Mouse (Mus musculus) gastrocnemius, postnatal 36 days (tissue): ENCODE results near the gene Fam160b1. TPM values are rescaled to one million over a fixed set of nuclear protein-coding genes. Genes with fewer than 3 reads are reported as not detected.
A peak's percentile ranks its signal among the peaks of the same experiment; 100 is the strongest.

Experiments
- DNase-seq, 2 experiments: peaks; one replicate each; pipeline ENCODE4 v3.0.0; 2022
- intact Hi-C: fragments of 180-260 bp; cut with DNase I; formaldehyde crosslinking; loops from one replicate; pipeline ENCODE4 v1.15.1; 2025
- total RNA-seq, 2 experiments: library from RNA; stranded (reverse); gene quantifications; 2 replicates each; pipeline ENCODE4 v1.2.3; 2021

The Fam160b1 gene
- total RNA-seq, 2 experiments from 2014 or later: 9.6 to 11.8 TPM

GRCm38 (mm10) chr19:57340900-57341742, 19.4 kb upstream of the Fam160b1 start:
- no peak for DNase-seq
- intact Hi-C loops: no loop called here

GRCm38 (mm10) chr19:57343860-57344259, 16.6 kb upstream of the Fam160b1 start:
- intact Hi-C loops: no loop called here
- peak in 1 of 2 experiments; percentile 4 for DNase-seq

GRCm38 (mm10) chr19:57344678-57345077, 15.8 kb upstream of the Fam160b1 start:
- DNase-seq: no peak
- intact Hi-C loops: no loop called here

GRCm38 (mm10) chr19:57349096-57349495, 11.4 kb upstream of the Fam160b1 start:
- intact Hi-C loops: no loop called here
- DNase-seq: no peak

- peak in 1 of 2 experiments; percentile 6 for DNase-seq
- intact Hi-C loops: no loop called here
These were observed 8.0 kb upstream of the Fam160b1 start for GRCm38 (mm10) chr19:57352337-57352935.

- intact Hi-C loops: no loop called here
- peak in 1 of 2 experiments; percentile 8 for DNase-seq
These were observed 7.3 kb upstream of the Fam160b1 start for GRCm38 (mm10) chr19:57353228-57353627.

- DNase-seq: peak in 1 of 2 experiments; percentile 6
These were observed 6.4 kb upstream of the Fam160b1 start for GRCm38 (mm10) chr19:57354050-57354449.

GRCm38 (mm10) chr19:57354715-57355114, 5.8 kb upstream of the Fam160b1 start:
- intact Hi-C loops: no loop called here
- no peak for DNase-seq

More at GRCm38 (mm10) chr19:57354050-57354449, 6.4 kb upstream of the Fam160b1 start:
- intact Hi-C loops: no loop called here

- intact Hi-C loops: no loop called here
- peak in 1 of 2 experiments; percentile 15 for DNase-seq
These were observed 4.8 kb upstream of the Fam160b1 start for GRCm38 (mm10) chr19:57355451-57356251.

- peak in 1 of 2 experiments; percentile 13 for DNase-seq
These were observed 4.2 kb upstream of the Fam160b1 start for GRCm38 (mm10) chr19:57356273-57356672.

GRCm38 (mm10) chr19:57357244-57357643, 3.2 kb upstream of the Fam160b1 start:
- peak in 1 of 2 experiments; percentile 8 for DNase-seq
- intact Hi-C loops: no loop called here

More at GRCm38 (mm10) chr19:57356273-57356672, 4.2 kb upstream of the Fam160b1 start:
- intact Hi-C loops: no loop called here

- intact Hi-C loops: no loop called here
- DNase-seq: peak in 1 of 2 experiments; percentile 7
These were observed 2.7 kb upstream of the Fam160b1 start for GRCm38 (mm10) chr19:57357811-57358210.

GRCm38 (mm10) chr19:57358322-57358721, 2.2 kb upstream of the Fam160b1 start:
- intact Hi-C loops: no loop called here
- DNase-seq: peak; percentile 62 to 68

GRCm38 (mm10) chr19:57358836-57359598, 1.5 kb upstream of the Fam160b1 start:
- DNase-seq: peak in 1 of 2 experiments; percentile 9
- intact Hi-C loops: no loop called here

GRCm38 (mm10) chr19:57359701-57360326, 666 bp upstream of the Fam160b1 start:
- DNase-seq: peak in 1 of 2 experiments; percentile 11
- intact Hi-C loops: no loop called here

GRCm38 (mm10) chr19:57361131-57361938, 855 bp downstream of the Fam160b1 start:
- intact Hi-C loops: no loop called here

GRCm38 (mm10) chr19:57361939-57362307, 1.4 kb downstream of the Fam160b1 start:
- DNase-seq: no peak
- intact Hi-C loops: no loop called here

More at GRCm38 (mm10) chr19:57361131-57361938, 855 bp downstream of the Fam160b1 start:
- peak; percentile 19 to 74 for DNase-seq

- peak in 1 of 2 experiments; percentile 13 for DNase-seq
- intact Hi-C loops: no loop called here
These were observed 2.1 kb downstream of the Fam160b1 start for GRCm38 (mm10) chr19:57362586-57362985.

- intact Hi-C loops: no loop called here
These were observed 2.6 kb downstream of the Fam160b1 start for GRCm38 (mm10) chr19:57363076-57363475.

More at GRCm38 (mm10) chr19:57363076-57363475, 2.6 kb downstream of the Fam160b1 start:
- no peak for DNase-seq
